ENCODE assay signal across 8 mouse cellular contexts in genomic region chr5:67845190-67845691, GRCm38 (mm10). TPM values are rescaled to one million over a fixed set of nuclear protein-coding genes. Genes with fewer than 3 reads are reported as not detected.
DNase-seq lines count a peak whose midpoint lies in the region; ATAC-seq and TF ChIP-seq lines count a peak whose summit lies in the region.

No protein-coding gene starts in this region.

- H3K27ac ChIP-seq in spleen, adult 2 months (ENCODE audit: insufficient read depth, low read length): no peak overlapping the region; the same call in 1 of the 2 replicates
- no peak overlapping the region for H3K27ac ChIP-seq in embryonic facial prominence, embryonic 11.5 days (replicated peaks; ENCODE audit: low read depth, low read length)
- peak overlapping the region; percentile 45; the same call in 1 of the 2 replicates for H3K27ac ChIP-seq in intestine, embryonic 15.5 days
- peak overlapping the region; percentile 46; the same call in 1 of the 2 replicates for H3K27ac ChIP-seq in lung, embryonic 15.5 days
- no peak overlapping the region for H3K27ac ChIP-seq in olfactory bulb, adult 2 months (ENCODE audit: insufficient read depth, low read depth, low read length)

- H3K9ac ChIP-seq in embryonic facial prominence, embryonic 11.5 days (replicated peaks; ENCODE audit: low read length): no peak overlapping the region
- H3K9ac ChIP-seq in intestine, embryonic 15.5 days: no peak overlapping the region
- H3K9ac ChIP-seq in lung, embryonic 15.5 days: no peak overlapping the region

- WGBS in spleen, adult 2 months: 29% methylated on average over 8 of the region's 8 CpGs
- WGBS in embryonic facial prominence, embryonic 11.5 days: 20% methylated on average over 8 of the region's 8 CpGs
- WGBS in intestine, embryonic 15.5 days: 14% methylated on average over 8 of the region's 8 CpGs
- WGBS in lung, embryonic 15.5 days: 6% methylated on average over 8 of the region's 8 CpGs
- WGBS in olfactory bulb, adult 2 months: 46% methylated on average over 8 of the region's 8 CpGs

- no peak for TF ChIP-seq CTCF in spleen, adult 2 months (IDR thresholded peaks at IDR 0.05; ENCODE audit: extremely low read depth, insufficient read depth, insufficient read length, insufficient replicate concordance)
- TF ChIP-seq CTCF in olfactory bulb, adult 2 months (IDR thresholded peaks at IDR 0.05; ENCODE audit: insufficient read depth, low read depth, low read length): no peak

- H3K4me2 ChIP-seq in embryonic facial prominence, embryonic 11.5 days (ENCODE audit: low read depth, low read length): peak overlapping the region; percentile 1; the same call in 1 of the 2 replicates
- peak overlapping the region; percentile 90 for H3K4me2 ChIP-seq in intestine, embryonic 15.5 days (replicated peaks)
- H3K4me2 ChIP-seq in lung, embryonic 15.5 days: peak overlapping the region; percentile 94

- H3K27me3 ChIP-seq in spleen, adult 2 months (ENCODE audit: control insufficient read depth, insufficient read depth, low read length): no peaks in the 10 kb centered on the region
- H3K27me3 ChIP-seq in embryonic facial prominence, embryonic 11.5 days (ENCODE audit: control insufficient read depth, insufficient read depth, low read length): 0 out of 2 replicates have a peak, but pooled peaks cover 2% of the 10 kb centered on the region
- no peaks in the 10 kb centered on the region for H3K27me3 ChIP-seq in intestine, embryonic 15.5 days (replicated peaks)
- peaks cover 6% of the 10 kb centered on the region for H3K27me3 ChIP-seq in lung, embryonic 15.5 days

- DNase-seq in spleen, adult 2 months (ENCODE audit: low read depth in 1 of 2, low spot score in 2 of 2): no peak
- DNase-seq in spleen, postnatal 14 days (ENCODE audit: low spot score in 2 of 2): no peak
- DNase-seq in embryonic facial prominence, embryonic 11.5 days (ENCODE audit: low spot score): peak; percentile 45
- DNase-seq in adipocyte (ENCODE audit: low spot score): no peak
- no peak for DNase-seq in urinary bladder, postnatal 4 days (ENCODE audit: low spot score in 2 of 2)

- no peak for TF ChIP-seq POLR2A in spleen, adult 2 months (IDR thresholded peaks at IDR 0.05; ENCODE audit: low read depth, low read length)
- 0 out of 2 replicates have a peak, but pooled peaks have one; percentile 15 for TF ChIP-seq POLR2A in olfactory bulb, adult 2 months (IDR thresholded peaks at IDR 0.05; ENCODE audit: insufficient read depth, low read depth, low read length)

- H3K4me1 ChIP-seq in spleen, adult 2 months (ENCODE audit: control insufficient read depth, insufficient read depth, insufficient read length): peaks cover 6% of the 10 kb centered on the region; the same call in 1 of the 2 replicates
- no peaks in the 10 kb centered on the region for H3K4me1 ChIP-seq in embryonic facial prominence, embryonic 11.5 days (ENCODE audit: control insufficient read depth, insufficient read depth, low read length)
- H3K4me1 ChIP-seq in intestine, embryonic 15.5 days (replicated peaks): peaks cover 12% of the 10 kb centered on the region
- peaks cover 21% of the 10 kb centered on the region for H3K4me1 ChIP-seq in lung, embryonic 15.5 days
- peaks cover 13% of the 10 kb centered on the region for H3K4me1 ChIP-seq in olfactory bulb, adult 2 months (ENCODE audit: control insufficient read depth, insufficient read depth, low read length)

- ATAC-seq in embryonic facial prominence, embryonic 11.5 days (replicated peaks; ENCODE audit: insufficient number of reproducible peaks, low FRiP score, low TSS enrichment, low read depth): no peak
- peak; percentile 16 for ATAC-seq in intestine, embryonic 15.5 days
- ATAC-seq in lung, embryonic 15.5 days (ENCODE audit: borderline replicate concordance, extremely low read depth, low FRiP score, low TSS enrichment): no peak

- no peaks in the 10 kb centered on the region for H3K9me3 ChIP-seq in embryonic facial prominence, embryonic 11.5 days (replicated peaks; ENCODE audit: control insufficient read depth, low read length)
- no peaks in the 10 kb centered on the region for H3K9me3 ChIP-seq in intestine, embryonic 15.5 days
- no peaks in the 10 kb centered on the region for H3K9me3 ChIP-seq in lung, embryonic 15.5 days

- H3K36me3 ChIP-seq in spleen, adult 2 months (ENCODE audit: control insufficient read depth, insufficient read depth, low read length): no peaks in the 10 kb centered on the region
- H3K36me3 ChIP-seq in embryonic facial prominence, embryonic 11.5 days (replicated peaks; ENCODE audit: control insufficient read depth, insufficient read depth, low read depth, low read length): no peaks in the 10 kb centered on the region
- no peaks in the 10 kb centered on the region for H3K36me3 ChIP-seq in intestine, embryonic 15.5 days
- no peaks in the 10 kb centered on the region for H3K36me3 ChIP-seq in lung, embryonic 15.5 days

- peak overlapping the region; percentile 28 for H3K4me3 ChIP-seq in spleen, adult 2 months (ENCODE audit: extremely low read depth, insufficient read depth, insufficient read length)
- no peak overlapping the region for H3K4me3 ChIP-seq in embryonic facial prominence, embryonic 11.5 days (ENCODE audit: low read depth, low read length)
- H3K4me3 ChIP-seq in intestine, embryonic 15.5 days (replicated peaks): 0 out of 2 replicates have a peak overlapping the region, but pooled peaks have one; percentile 12
- peak overlapping the region; percentile 83 for H3K4me3 ChIP-seq in lung, embryonic 15.5 days
- peak overlapping the region; percentile 9 for H3K4me3 ChIP-seq in olfactory bulb, adult 2 months (ENCODE audit: insufficient read depth, low read depth, low read length)

RNA-seq across cellular contexts. Expression of gene Atp8a1, which starts 2.0 kb away (rescaled TPM):
- polyA plus RNA-seq in spleen, adult 2 months (2012; rRNA removed): 24.6 and 38.1 TPM in 2 replicates
- 12.5 and 14.9 TPM in 2 replicates for polyA plus RNA-seq in embryonic facial prominence, embryonic 11.5 days (2014; fragmentation: Nextera tagmentation; extraction: Ambion mirVana)
- 15.8 and 16.5 TPM in 2 replicates for polyA plus RNA-seq in intestine, embryonic 15.5 days (2015; fragmentation: Nextera tagmentation; extraction: Ambion mirVana)
- 46.9 and 53.6 TPM in 2 replicates for polyA plus RNA-seq in lung, embryonic 15.5 days (2015; fragmentation: Nextera tagmentation; extraction: Ambion mirVana)
- not detected in 2 replicates for polyA plus RNA-seq in olfactory bulb, adult 2 months (2012; ENCODE audit: insufficient read depth, insufficient read length, low replicate concordance, missing spikeins)

Comparison
In these comparisons a context has a peak if more than half of its experiments do, and no peak if none do; other contexts are left out.
1. H3K27ac ChIP-seq: peak in intestine, embryonic 15.5 days (single experiment) and lung, embryonic 15.5 days (single experiment); none in spleen, adult 2 months (single experiment), embryonic facial prominence, embryonic 11.5 days (single experiment) and olfactory bulb, adult 2 months (single experiment).
2. H3K4me2 ChIP-seq: peak in every context shown above with its lines; median percentile 94 in lung, embryonic 15.5 days; 90 in intestine, embryonic 15.5 days; 1 in embryonic facial prominence, embryonic 11.5 days.